Mouse (Mus musculus): Measurements from ENCODE around the gene Nol10. TPM values are rescaled to one million over a fixed set of nuclear protein-coding genes. Genes with fewer than 3 reads are reported as not detected.
A peak's percentile ranks its signal among the peaks of the same experiment; 100 is the strongest.

The Nol10 gene
- polyA plus RNA-seq, 1 experiment from 2014 or later, result 20.1 TPM

DNA sequence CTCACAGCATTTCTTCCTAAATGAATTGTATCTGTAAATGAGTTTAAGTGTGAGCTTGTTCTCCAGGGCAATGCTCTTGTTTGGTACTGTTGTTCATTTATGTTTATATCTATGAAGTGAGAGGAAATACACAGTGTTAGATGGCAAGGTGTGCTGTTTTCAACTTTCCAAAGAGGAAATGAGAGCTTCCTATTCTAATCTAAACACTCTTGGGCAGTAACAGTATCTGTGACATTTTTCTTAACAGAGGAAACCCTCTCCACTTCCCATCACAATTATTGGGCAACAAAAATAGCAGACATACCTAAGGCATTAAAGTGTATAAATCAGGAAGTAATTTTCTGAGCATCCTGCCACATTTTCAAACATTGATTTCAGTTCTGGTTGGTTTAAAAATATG, 41.8 kb downstream of the Nol10 start:
- Histone ChIP-seq H3K4me3 (ENCODE audit: low read length) (no peak overlapping the region), H3K9me3 (ENCODE audit: control insufficient read depth, low read length) (no peaks in the 10 kb centered on the region), H3K9ac (ENCODE audit: low read depth, low read length) (no peak overlapping the region), H3K27me3 (replicated peaks; ENCODE audit: control insufficient read depth, insufficient read depth, low read length) (no peaks in the 10 kb centered on the region), H3K27ac (ENCODE audit: low read depth, low read length) (no peak overlapping the region), H3K4me1 (ENCODE audit: control insufficient read depth, insufficient read depth, low read depth, low read length) (no peaks in the 10 kb centered on the region), H3K36me3 (ENCODE audit: control insufficient read depth, insufficient read depth, low read length) (no peaks in the 10 kb centered on the region), H3K4me2 (ENCODE audit: low read length) (no peak overlapping the region)
- ATAC-seq, result no peak

DNA sequence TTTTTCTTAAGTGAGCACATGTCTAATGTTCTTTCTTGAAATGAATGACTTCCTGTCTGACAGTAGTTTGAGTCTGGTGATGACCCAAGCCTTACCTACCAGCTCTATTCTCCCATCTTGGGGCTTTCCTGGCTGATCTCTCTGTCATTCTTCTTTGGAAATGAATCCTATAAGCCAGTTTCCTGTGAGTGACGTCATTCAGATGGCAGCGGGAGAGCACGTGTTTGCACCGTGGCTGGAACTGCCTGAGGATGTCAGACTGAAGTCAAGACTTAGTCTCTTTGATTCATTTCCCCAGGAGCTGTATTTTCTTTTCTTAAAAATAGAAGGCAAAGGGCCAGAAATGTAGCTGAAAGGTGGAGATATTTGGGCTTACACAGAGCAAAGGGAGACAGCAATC, 42.3 kb downstream of the Nol10 start:
- no peak overlapping the region for H3K4me3 ChIP-seq (ENCODE audit: low read length)
- no peak for ATAC-seq
- 80% methylated on average over 4 of the region's 4 CpGs for WGBS
- no peaks in the 10 kb centered on the region for H3K36me3 ChIP-seq (ENCODE audit: control insufficient read depth, insufficient read depth, low read length)
- no peak overlapping the region for H3K27ac ChIP-seq (ENCODE audit: low read depth, low read length)
- no peak overlapping the region for H3K9ac ChIP-seq (ENCODE audit: low read depth, low read length)
- no peaks in the 10 kb centered on the region for H3K27me3 ChIP-seq (replicated peaks; ENCODE audit: control insufficient read depth, insufficient read depth, low read length)
- H3K9me3 ChIP-seq (ENCODE audit: control insufficient read depth, low read length), result no peaks in the 10 kb centered on the region
- no peaks in the 10 kb centered on the region for H3K4me1 ChIP-seq (ENCODE audit: control insufficient read depth, insufficient read depth, low read depth, low read length)
- H3K4me2 ChIP-seq (ENCODE audit: low read length), result no peak overlapping the region

DNA sequence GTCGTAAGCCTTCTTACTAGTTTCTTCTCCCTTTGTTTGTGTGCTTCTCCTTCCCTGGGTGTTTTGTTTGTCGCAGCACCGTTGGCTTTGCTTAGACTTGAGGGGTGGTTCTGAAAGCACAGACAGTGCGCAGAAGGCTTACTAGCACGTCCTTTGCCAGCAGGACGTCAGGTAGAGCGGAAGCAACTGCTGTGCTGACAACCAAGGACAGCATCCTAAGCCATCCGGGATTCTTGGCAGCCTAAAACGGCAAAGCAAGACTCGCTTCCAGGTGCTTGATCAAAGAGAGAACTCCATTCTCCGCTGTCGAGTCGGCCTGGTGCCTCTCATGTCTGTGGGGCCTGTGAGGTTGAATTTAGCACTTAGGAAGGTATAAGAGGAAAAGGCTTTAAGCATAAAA, 44.9 kb downstream of the Nol10 start:
- Histone ChIP-seq H3K4me2 (ENCODE audit: low read length) (no peak overlapping the region), H3K9ac (ENCODE audit: low read depth, low read length) (no peak overlapping the region), H3K4me1 (ENCODE audit: control insufficient read depth, insufficient read depth, low read depth, low read length) (no peaks in the 10 kb centered on the region), H3K27ac (ENCODE audit: low read depth, low read length) (no peak overlapping the region), H3K9me3 (ENCODE audit: control insufficient read depth, low read length) (no peaks in the 10 kb centered on the region), H3K27me3 (replicated peaks; ENCODE audit: control insufficient read depth, insufficient read depth, low read length) (no peaks in the 10 kb centered on the region), H3K36me3 (ENCODE audit: control insufficient read depth, insufficient read depth, low read length) (no peaks in the 10 kb centered on the region), H3K4me3 (ENCODE audit: low read length) (no peak overlapping the region)
- 75% methylated on average over 13 of the region's 13 CpGs for WGBS
- no peak for ATAC-seq

DNA sequence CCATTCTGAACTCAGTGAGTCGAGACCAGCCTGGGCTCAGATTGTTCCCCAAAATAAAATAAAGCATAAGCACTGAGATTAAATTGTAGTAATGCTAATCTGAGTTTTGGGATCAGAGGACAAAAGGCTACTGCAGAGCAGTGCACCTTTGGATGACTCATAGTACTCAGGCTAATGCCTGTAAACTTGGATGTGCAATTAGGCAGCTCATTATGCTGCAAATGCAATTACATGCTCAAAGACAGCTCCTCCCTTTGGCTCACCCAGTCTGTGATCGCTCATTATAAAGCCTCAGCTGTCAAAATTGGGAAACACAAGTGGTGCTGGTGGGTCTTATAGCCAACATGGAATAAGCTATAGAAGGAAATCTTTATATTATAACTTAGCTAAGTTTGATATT, 48.9 kb downstream of the Nol10 start:
- peaks cover 5% of the 10 kb centered on the region; the same call in 1 of the 2 replicates for H3K36me3 ChIP-seq (ENCODE audit: control insufficient read depth, insufficient read depth, low read length)
- no peak overlapping the region for H3K4me2 ChIP-seq (ENCODE audit: low read length)
- no peaks in the 10 kb centered on the region for H3K9me3 ChIP-seq (ENCODE audit: control insufficient read depth, low read length)
- H3K4me3 ChIP-seq (ENCODE audit: low read length), result no peak overlapping the region
- WGBS, result 65% methylated on average over 2 of the region's 2 CpGs
- no peaks in the 10 kb centered on the region for H3K27me3 ChIP-seq (replicated peaks; ENCODE audit: control insufficient read depth, insufficient read depth, low read length)
- H3K4me1 ChIP-seq (ENCODE audit: control insufficient read depth, insufficient read depth, low read depth, low read length), result no peaks in the 10 kb centered on the region
- no peak overlapping the region for H3K9ac ChIP-seq (ENCODE audit: low read depth, low read length)
- ATAC-seq, result peak; percentile 70; the same call in 1 of the 2 replicates
- no peak overlapping the region for H3K27ac ChIP-seq (ENCODE audit: low read depth, low read length)

DNA sequence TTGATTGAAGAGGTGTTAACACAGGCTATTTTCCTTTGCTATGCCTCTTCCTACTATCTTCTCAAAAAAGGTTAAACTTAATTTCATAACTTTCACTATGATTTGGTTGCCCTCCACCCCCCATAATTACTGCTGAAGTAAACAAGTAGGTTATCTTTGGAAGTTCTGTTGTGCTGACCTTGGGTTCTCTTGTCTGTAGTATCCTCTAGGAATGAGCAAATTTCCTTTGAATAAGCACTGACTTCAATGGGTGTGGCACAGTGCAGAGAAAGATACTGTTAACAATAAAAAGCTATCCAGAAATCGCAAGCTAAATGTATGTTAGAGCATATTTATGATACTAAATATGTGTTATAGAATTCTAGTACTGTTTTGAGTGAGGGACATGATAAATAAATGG, 53.2 kb downstream of the Nol10 start:
- WGBS, result 98% methylated on average over 1 of the region's 1 CpGs

GRCm38 (mm10) chr12:17402116-17402515, 53.9 kb downstream of the Nol10 start:
- 88% methylated on average over 3 of the region's 3 CpGs for WGBS
- H3K27ac ChIP-seq (ENCODE audit: low read depth, low read length), result no peak overlapping the region
- H3K27me3 ChIP-seq (replicated peaks; ENCODE audit: control insufficient read depth, insufficient read depth, low read length), result no peaks in the 10 kb centered on the region
- no peak overlapping the region for H3K9ac ChIP-seq (ENCODE audit: low read depth, low read length)
- H3K4me1 ChIP-seq (ENCODE audit: control insufficient read depth, insufficient read depth, low read depth, low read length), result no peaks in the 10 kb centered on the region
- no peak overlapping the region for H3K4me2 ChIP-seq (ENCODE audit: low read length)
- H3K4me3 ChIP-seq (ENCODE audit: low read length), result no peak overlapping the region
- H3K36me3 ChIP-seq (ENCODE audit: control insufficient read depth, insufficient read depth, low read length), result peaks cover 18% of the 10 kb centered on the region; the same call in 1 of the 2 replicates
- no peaks in the 10 kb centered on the region for H3K9me3 ChIP-seq (ENCODE audit: control insufficient read depth, low read length)
- no peak for ATAC-seq

More for the DNA sequence above, 53.2 kb downstream of the Nol10 start:
- Histone ChIP-seq H3K4me2 (ENCODE audit: low read length) (no peak overlapping the region), H3K27me3 (replicated peaks; ENCODE audit: control insufficient read depth, insufficient read depth, low read length) (no peaks in the 10 kb centered on the region), H3K36me3 (ENCODE audit: control insufficient read depth, insufficient read depth, low read length) (peaks cover 18% of the 10 kb centered on the region; the same call in 1 of the 2 replicates), H3K4me3 (ENCODE audit: low read length) (no peak overlapping the region), H3K27ac (ENCODE audit: low read depth, low read length) (no peak overlapping the region), H3K9ac (ENCODE audit: low read depth, low read length) (no peak overlapping the region), H3K4me1 (ENCODE audit: control insufficient read depth, insufficient read depth, low read depth, low read length) (no peaks in the 10 kb centered on the region), H3K9me3 (ENCODE audit: control insufficient read depth, low read length) (no peaks in the 10 kb centered on the region)
- no peak for ATAC-seq

GRCm38 (mm10) chr12:17403998-17404397, 55.7 kb downstream of the Nol10 start:
- Histone ChIP-seq H3K27me3 (replicated peaks; ENCODE audit: control insufficient read depth, insufficient read depth, low read length) (no peaks in the 10 kb centered on the region), H3K9me3 (ENCODE audit: control insufficient read depth, low read length) (no peaks in the 10 kb centered on the region), H3K4me3 (ENCODE audit: low read length) (no peak overlapping the region), H3K9ac (ENCODE audit: low read depth, low read length) (no peak overlapping the region), H3K27ac (ENCODE audit: low read depth, low read length) (no peak overlapping the region), H3K4me2 (ENCODE audit: low read length) (no peak overlapping the region), H3K36me3 (ENCODE audit: control insufficient read depth, insufficient read depth, low read length) (peaks cover 18% of the 10 kb centered on the region; the same call in 1 of the 2 replicates), H3K4me1 (ENCODE audit: control insufficient read depth, insufficient read depth, low read depth, low read length) (no peaks in the 10 kb centered on the region)
- no peak for ATAC-seq
- WGBS, result 96% methylated on average over 4 of the region's 4 CpGs

GRCm38 (mm10) chr12:17406825-17407224, 58.6 kb downstream of the Nol10 start:
- H3K4me3 ChIP-seq (ENCODE audit: low read length), result no peak overlapping the region
- H3K27ac ChIP-seq (ENCODE audit: low read depth, low read length), result no peak overlapping the region
- no peak for ATAC-seq
- no peak overlapping the region for H3K4me2 ChIP-seq (ENCODE audit: low read length)
- peaks cover 13% of the 10 kb centered on the region; the same call in 1 of the 2 replicates for H3K36me3 ChIP-seq (ENCODE audit: control insufficient read depth, insufficient read depth, low read length)
- no peaks in the 10 kb centered on the region for H3K4me1 ChIP-seq (ENCODE audit: control insufficient read depth, insufficient read depth, low read depth, low read length)
- WGBS, result 98% methylated on average over 4 of the region's 4 CpGs
- H3K9me3 ChIP-seq (ENCODE audit: control insufficient read depth, low read length), result no peaks in the 10 kb centered on the region
- no peaks in the 10 kb centered on the region for H3K27me3 ChIP-seq (replicated peaks; ENCODE audit: control insufficient read depth, insufficient read depth, low read length)
- no peak overlapping the region for H3K9ac ChIP-seq (ENCODE audit: low read depth, low read length)

DNA sequence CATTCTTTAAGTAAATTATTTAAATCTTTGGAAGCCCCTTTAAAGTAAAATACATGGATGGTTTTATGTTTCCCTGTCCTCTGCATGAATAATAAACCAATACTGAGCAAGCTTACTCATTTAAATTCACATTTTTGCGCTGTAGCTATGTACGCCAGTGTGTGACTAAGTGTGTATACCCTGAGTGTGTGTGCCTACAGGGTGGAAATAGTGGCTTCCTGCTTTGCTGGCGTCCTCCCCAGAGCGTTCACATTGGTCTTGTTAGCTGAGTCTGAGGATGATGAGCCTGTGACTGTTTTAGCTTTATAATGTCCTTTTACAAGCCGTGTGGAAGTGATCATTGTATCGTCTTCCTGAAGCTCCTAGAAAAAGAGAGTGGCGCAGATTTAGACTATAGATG, 60.1 kb downstream of the Nol10 start:
- WGBS, result 93% methylated on average over 7 of the region's 7 CpGs
- ATAC-seq, result no peak
- H3K27me3 ChIP-seq (replicated peaks; ENCODE audit: control insufficient read depth, insufficient read depth, low read length), result no peaks in the 10 kb centered on the region
- H3K4me3 ChIP-seq (ENCODE audit: low read length), result no peak overlapping the region
- no peak overlapping the region for H3K9ac ChIP-seq (ENCODE audit: low read depth, low read length)
- H3K4me1 ChIP-seq (ENCODE audit: control insufficient read depth, insufficient read depth, low read depth, low read length), result no peaks in the 10 kb centered on the region
- no peaks in the 10 kb centered on the region for H3K9me3 ChIP-seq (ENCODE audit: control insufficient read depth, low read length)
- H3K4me2 ChIP-seq (ENCODE audit: low read length), result no peak overlapping the region
- no peak overlapping the region for H3K27ac ChIP-seq (ENCODE audit: low read depth, low read length)
- peaks cover 10% of the 10 kb centered on the region; the same call in 1 of the 2 replicates for H3K36me3 ChIP-seq (ENCODE audit: control insufficient read depth, insufficient read depth, low read length)

GRCm38 (mm10) chr12:17411242-17411641, 63.0 kb downstream of the Nol10 start:
- ATAC-seq, result no peak
- Histone ChIP-seq H3K4me2 (ENCODE audit: low read length) (no peak overlapping the region), H3K9me3 (ENCODE audit: control insufficient read depth, low read length) (no peaks in the 10 kb centered on the region), H3K36me3 (ENCODE audit: control insufficient read depth, insufficient read depth, low read length) (peaks cover 4% of the 10 kb centered on the region), H3K4me1 (ENCODE audit: control insufficient read depth, insufficient read depth, low read depth, low read length) (no peaks in the 10 kb centered on the region), H3K27me3 (replicated peaks; ENCODE audit: control insufficient read depth, insufficient read depth, low read length) (no peaks in the 10 kb centered on the region), H3K9ac (ENCODE audit: low read depth, low read length) (no peak overlapping the region), H3K4me3 (ENCODE audit: low read length) (no peak overlapping the region), H3K27ac (ENCODE audit: low read depth, low read length) (no peak overlapping the region)
- 91% methylated on average over 2 of the region's 2 CpGs for WGBS
